Mouse (Mus musculus): ENCODE data around the gene Morf4l1. TPM values are rescaled to one million over a fixed set of nuclear protein-coding genes. Genes with fewer than 3 reads are reported as not detected.

Gene Morf4l1
- 104 and 108 TPM in 2 replicates for polyA plus RNA-seq (2015; fragmentation: Nextera tagmentation; extraction: Ambion mirVana)

- Histone ChIP-seq H3K4me1 (replicated peaks) (peaks cover 39% of the 10 kb centered on the region), H3K27me3 (no peaks in the 10 kb centered on the region), H3K9ac (peak within 1 kb of the TSS; percentile 91), H3K36me3 (replicated peaks) (0 out of 2 replicates have a peak, but pooled peaks cover 3% of the 10 kb centered on the region), H3K27ac (replicated peaks) (peak within 1 kb of the TSS; percentile 97), H3K9me3 (replicated peaks) (no peaks in the 10 kb centered on the region), H3K4me2 (peak within 1 kb of the TSS; percentile 75), H3K4me3 (replicated peaks) (peak within 1 kb of the TSS; percentile 79)
- WGBS (ENCODE audit: insufficient replicate concordance): 2% methylated on average over 39 of the region's 40 CpGs
- peak; percentile 91 for ATAC-seq (ENCODE audit: insufficient read depth)
These were observed at the start of gene Morf4l1 for GRCm38 (mm10) chr9:90114567-90115307. TSS of gene Morf4l1 (minus strand) at chr9:90114774.

- Histone ChIP-seq H3K27me3 (peaks cover 45% of the 10 kb centered on the region), H3K9me3 (replicated peaks) (no peaks in the 10 kb centered on the region)
These were observed 49.1 kb upstream of the Morf4l1 start for GRCm38 (mm10) chr9:90163749-90164095.

GRCm38 (mm10) chr9:90162926-90163748 lies 48.6 kb upstream of the Morf4l1 start, which contains the start of gene Adamts7:
TSS of gene Adamts7 (plus strand) at chr9:90163069.
- Histone ChIP-seq H3K4me3 (replicated peaks) (peak within 1 kb of the TSS; percentile 55), H3K4me1 (replicated peaks) (peaks cover 10% of the 10 kb centered on the region), H3K27ac (replicated peaks) (no peak within 1 kb of the TSS), H3K27me3 (peaks cover 45% of the 10 kb centered on the region), H3K36me3 (replicated peaks) (no peaks in the 10 kb centered on the region), H3K4me2 (peak within 1 kb of the TSS; percentile 78), H3K9ac (0 out of 2 replicates have a peak within 1 kb of the TSS, but pooled peaks have one; percentile 18), H3K9me3 (replicated peaks) (no peaks in the 10 kb centered on the region)
- peak; percentile 19; the same call in 1 of the 2 replicates for ATAC-seq (ENCODE audit: insufficient read depth)
- WGBS (ENCODE audit: insufficient replicate concordance): under 1% methylated on average over 59 of the region's 60 CpGs

More at GRCm38 (mm10) chr9:90163749-90164095, 49.1 kb upstream of the Morf4l1 start:
- H3K27ac ChIP-seq (replicated peaks): no peak overlapping the region
- 0 out of 2 replicates have a peak, but pooled peaks have one; percentile 19 for ATAC-seq (ENCODE audit: insufficient read depth)
- no peaks in the 10 kb centered on the region for H3K36me3 ChIP-seq (replicated peaks)
- no peak overlapping the region for H3K9ac ChIP-seq
- peak overlapping the region; percentile 78 for H3K4me2 ChIP-seq
- WGBS (ENCODE audit: insufficient replicate concordance): 1% methylated on average over 18 of the region's 18 CpGs
- H3K4me3 ChIP-seq (replicated peaks): peak overlapping the region; percentile 55
- peaks cover 10% of the 10 kb centered on the region for H3K4me1 ChIP-seq (replicated peaks)

- Histone ChIP-seq H3K9ac (no peak overlapping the region), H3K36me3 (replicated peaks) (no peaks in the 10 kb centered on the region), H3K4me3 (replicated peaks) (peak overlapping the region; percentile 55), H3K4me2 (peak overlapping the region; percentile 78), H3K4me1 (replicated peaks) (peaks cover 10% of the 10 kb centered on the region), H3K9me3 (replicated peaks) (no peaks in the 10 kb centered on the region), H3K27ac (replicated peaks) (no peak overlapping the region), H3K27me3 (peaks cover 45% of the 10 kb centered on the region)
- ATAC-seq (ENCODE audit: insufficient read depth): peak; percentile 62
- 8% methylated on average over 29 of the region's 29 CpGs for WGBS (ENCODE audit: insufficient replicate concordance)
These were observed 47.8 kb upstream of the Morf4l1 start for GRCm38 (mm10) chr9:90162243-90162925.

GRCm38 (mm10) chr9:90146869-90147268 lies 32.3 kb upstream of the Morf4l1 start:
- no peaks in the 10 kb centered on the region for H3K4me1 ChIP-seq (replicated peaks)
- H3K9me3 ChIP-seq (replicated peaks): no peaks in the 10 kb centered on the region
- H3K27me3 ChIP-seq: no peaks in the 10 kb centered on the region
- WGBS (ENCODE audit: insufficient replicate concordance): 52% methylated on average over 5 of the region's 5 CpGs
- no peak overlapping the region for H3K4me2 ChIP-seq
- no peak for ATAC-seq (ENCODE audit: insufficient read depth)
- H3K9ac ChIP-seq: no peak overlapping the region
- no peak overlapping the region for H3K27ac ChIP-seq (replicated peaks)
- no peaks in the 10 kb centered on the region for H3K36me3 ChIP-seq (replicated peaks)
- H3K4me3 ChIP-seq (replicated peaks): no peak overlapping the region

GRCm38 (mm10) chr9:90145788-90146187 lies 31.2 kb upstream of the Morf4l1 start:
- ATAC-seq (ENCODE audit: insufficient read depth): no peak
- H3K27ac ChIP-seq (replicated peaks): no peak overlapping the region
- H3K27me3 ChIP-seq: no peaks in the 10 kb centered on the region
- no peak overlapping the region for H3K4me3 ChIP-seq (replicated peaks)
- H3K4me2 ChIP-seq: no peak overlapping the region
- 36% methylated on average over 2 of the region's 2 CpGs for WGBS (ENCODE audit: insufficient replicate concordance)
- no peaks in the 10 kb centered on the region for H3K4me1 ChIP-seq (replicated peaks)
- no peaks in the 10 kb centered on the region for H3K36me3 ChIP-seq (replicated peaks)
- no peak overlapping the region for H3K9ac ChIP-seq
- no peaks in the 10 kb centered on the region for H3K9me3 ChIP-seq (replicated peaks)

- H3K4me3 ChIP-seq (replicated peaks): no peak overlapping the region
- H3K27me3 ChIP-seq: no peaks in the 10 kb centered on the region
- H3K9me3 ChIP-seq (replicated peaks): no peaks in the 10 kb centered on the region
- no peak overlapping the region for H3K4me2 ChIP-seq
- no peaks in the 10 kb centered on the region for H3K36me3 ChIP-seq (replicated peaks)
- no peaks in the 10 kb centered on the region for H3K4me1 ChIP-seq (replicated peaks)
- WGBS (ENCODE audit: insufficient replicate concordance): 85% methylated on average over 1 of the region's 1 CpGs
- H3K9ac ChIP-seq: no peak overlapping the region
- no peak for ATAC-seq (ENCODE audit: insufficient read depth)
- no peak overlapping the region for H3K27ac ChIP-seq (replicated peaks)
These were observed 22.0 kb upstream of the Morf4l1 start for GRCm38 (mm10) chr9:90136678-90136965.

GRCm38 (mm10) chr9:90135963-90136677 lies 21.5 kb upstream of the Morf4l1 start:
- Histone ChIP-seq H3K4me1 (replicated peaks) (no peaks in the 10 kb centered on the region), H3K4me2 (no peak overlapping the region), H3K9ac (no peak overlapping the region), H3K9me3 (replicated peaks) (no peaks in the 10 kb centered on the region), H3K4me3 (replicated peaks) (no peak overlapping the region), H3K27me3 (no peaks in the 10 kb centered on the region), H3K27ac (replicated peaks) (no peak overlapping the region), H3K36me3 (replicated peaks) (no peaks in the 10 kb centered on the region)
- 65% methylated on average over 9 of the region's 9 CpGs for WGBS (ENCODE audit: insufficient replicate concordance)
- ATAC-seq (ENCODE audit: insufficient read depth): no peak

GRCm38 (mm10) chr9:90135466-90135865 lies 20.9 kb upstream of the Morf4l1 start:
- no peak overlapping the region for H3K4me2 ChIP-seq
- no peaks in the 10 kb centered on the region for H3K36me3 ChIP-seq (replicated peaks)
- H3K4me1 ChIP-seq (replicated peaks): no peaks in the 10 kb centered on the region
- ATAC-seq (ENCODE audit: insufficient read depth): no peak
- H3K27ac ChIP-seq (replicated peaks): no peak overlapping the region
- no peak overlapping the region for H3K4me3 ChIP-seq (replicated peaks)
- 68% methylated on average over 8 of the region's 8 CpGs for WGBS (ENCODE audit: insufficient replicate concordance)
- H3K9me3 ChIP-seq (replicated peaks): no peaks in the 10 kb centered on the region
- no peaks in the 10 kb centered on the region for H3K27me3 ChIP-seq
- H3K9ac ChIP-seq: no peak overlapping the region

- H3K27me3 ChIP-seq: no peaks in the 10 kb centered on the region
- H3K27ac ChIP-seq (replicated peaks): no peak overlapping the region
- H3K9ac ChIP-seq: no peak overlapping the region
- no peak overlapping the region for H3K4me3 ChIP-seq (replicated peaks)
- no peak for ATAC-seq (ENCODE audit: insufficient read depth)
- no peak overlapping the region for H3K4me2 ChIP-seq
- no peaks in the 10 kb centered on the region for H3K4me1 ChIP-seq (replicated peaks)
- no peaks in the 10 kb centered on the region for H3K9me3 ChIP-seq (replicated peaks)
- H3K36me3 ChIP-seq (replicated peaks): no peaks in the 10 kb centered on the region
- 66% methylated on average over 7 of the region's 7 CpGs for WGBS (ENCODE audit: insufficient replicate concordance)
These were observed 19.2 kb upstream of the Morf4l1 start for GRCm38 (mm10) chr9:90133562-90134355.

Measured in liver, embryonic 15.5 days (tissue).